Mouse (Mus musculus) olfactory bulb, adult 2 months (tissue): ENCODE results near the gene Ect2l. TPM values are rescaled to one million over a fixed set of nuclear protein-coding genes. Genes with fewer than 3 reads are reported as not detected.

Source experiments
- H3K27ac ChIP-seq: fragments of 200-500 bp; 2 replicates; pipeline ENCODE4 v1.5.1; 2012; ENCODE audit warnings: low read depth, low read length; ENCODE audit not compliant: insufficient read depth
- H3K4me1 ChIP-seq: fragments of 200-500 bp; 2 replicates; pipeline ENCODE4 v1.6.1; 2012; ENCODE audit warnings: low read length; ENCODE audit not compliant: control insufficient read depth, insufficient read depth
- H3K4me3 ChIP-seq: fragments of 200-500 bp; 2 replicates; pipeline ENCODE4 v1.5.1; 2012; ENCODE audit warnings: mild to moderate bottlenecking, low read depth, low read length, moderate library complexity; ENCODE audit not compliant: insufficient read depth
- CTCF ChIP-seq: fragments of 200-500 bp; IDR thresholded peaks from 2 replicates; pipeline ENCODE4 v1.5.1; 2012; ENCODE audit warnings: low read depth, mild to moderate bottlenecking, low read length, moderate library complexity; ENCODE audit not compliant: insufficient read depth
- POLR2A ChIP-seq: fragments of 200-500 bp; IDR thresholded peaks from 2 replicates; pipeline ENCODE4 v1.6.1; 2012; ENCODE audit warnings: mild to moderate bottlenecking, low read depth, low read length, moderate library complexity; ENCODE audit not compliant: insufficient read depth
- WGBS: fragments of 180-500 bp; shearing (Covaris S2); methylation state at CpG from one replicate; pipeline ENCODE4 v1.1.7; 2018; 5-methylcytosine and 5-hydroxymethylcytosine counted together
- polyA plus RNA-seq: library from polyadenylated mRNA; stranded (reverse); fragments of >200 nt; gene quantifications from 2 replicates; pipeline ENCODE4 v1.2.4, GENCODE M21; 2012; ENCODE audit warnings: low replicate concordance; ENCODE audit not compliant: missing spikeins, insufficient read depth, insufficient read length

Gene Ect2l
- polyA plus RNA-seq, 1 experiment = not detected

DNA sequence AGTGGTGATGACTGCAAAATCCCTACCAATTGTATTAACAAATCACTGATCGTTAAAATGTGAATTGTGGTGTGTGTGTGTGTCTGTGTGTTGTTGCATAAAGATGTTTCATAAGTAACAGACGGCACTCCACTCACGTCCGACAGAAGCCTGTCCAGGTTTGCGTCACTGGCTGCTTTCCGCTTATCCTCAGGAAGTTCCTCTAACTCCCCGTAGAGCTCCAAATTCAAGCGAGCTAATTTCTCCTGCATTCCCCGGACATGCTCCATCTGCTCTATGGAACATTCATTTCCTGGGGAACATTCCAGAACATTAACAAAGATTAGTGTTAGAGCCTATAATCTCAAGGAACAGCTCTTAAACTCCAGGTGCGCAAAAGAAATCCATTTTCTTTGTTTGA lies 8.7 kb upstream of the Ect2l start:
- no peak overlapping the region for H3K4me3 ChIP-seq
- 88% methylated on average over 10 of the region's 10 CpGs for WGBS
- H3K4me1 ChIP-seq = peaks cover 3% of the 10 kb centered on the region; the same call in 1 of the 2 replicates
- TF ChIP-seq CTCF (no peak), POLR2A (no peak)
- H3K27ac ChIP-seq = no peak overlapping the region

DNA sequence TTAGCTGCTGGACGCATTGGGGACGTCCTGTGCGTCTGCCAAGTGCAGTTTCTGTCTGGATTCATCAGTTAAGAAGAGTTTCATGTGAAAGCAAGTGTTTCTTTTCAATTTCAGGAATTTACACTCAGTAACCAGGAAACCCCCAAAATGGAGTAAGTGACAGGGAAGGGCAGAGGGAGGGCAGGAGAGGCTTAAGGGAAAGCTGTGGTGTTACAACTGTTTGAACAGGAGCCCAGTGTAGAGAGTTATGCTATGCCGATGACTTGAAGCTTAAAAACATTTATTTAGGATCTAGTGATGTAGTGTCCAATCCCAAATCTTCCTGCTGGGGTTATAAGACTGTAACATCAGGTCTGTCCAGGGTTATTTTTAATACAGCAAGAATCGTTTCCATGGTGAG lies 3.4 kb upstream of the Ect2l start:
- no peak for TF ChIP-seq CTCF
- TF ChIP-seq POLR2A = no peak
- peaks cover 8% of the 10 kb centered on the region for H3K4me1 ChIP-seq
- H3K27ac ChIP-seq = no peak overlapping the region
- no peak overlapping the region for H3K4me3 ChIP-seq
- 71% methylated on average over 5 of the region's 5 CpGs for WGBS

DNA sequence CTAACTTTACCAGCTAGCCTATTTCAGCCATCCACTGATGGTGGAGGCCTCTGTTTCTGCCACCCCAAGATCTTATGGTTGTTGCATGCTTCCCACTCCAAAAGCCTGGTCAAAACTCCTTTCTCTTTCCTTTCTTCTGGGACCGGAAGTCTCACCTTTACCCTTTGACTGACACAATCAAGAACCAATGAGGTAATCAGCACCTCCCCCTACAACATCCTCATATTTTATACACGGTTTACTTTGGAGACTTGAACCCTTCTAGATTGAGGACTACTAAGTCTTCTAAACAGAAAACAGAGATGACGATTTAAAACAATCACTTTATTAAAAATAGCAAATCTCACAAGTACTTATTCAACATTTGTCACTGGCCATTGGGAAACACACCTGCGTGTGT lies 2.7 kb upstream of the Ect2l start:
- Histone ChIP-seq H3K27ac (no peak overlapping the region), H3K4me3 (no peak overlapping the region), H3K4me1 (peaks cover 8% of the 10 kb centered on the region)
- WGBS = 85% methylated on average over 4 of the region's 4 CpGs
- no peak for TF ChIP-seq CTCF
- TF ChIP-seq POLR2A = no peak

DNA sequence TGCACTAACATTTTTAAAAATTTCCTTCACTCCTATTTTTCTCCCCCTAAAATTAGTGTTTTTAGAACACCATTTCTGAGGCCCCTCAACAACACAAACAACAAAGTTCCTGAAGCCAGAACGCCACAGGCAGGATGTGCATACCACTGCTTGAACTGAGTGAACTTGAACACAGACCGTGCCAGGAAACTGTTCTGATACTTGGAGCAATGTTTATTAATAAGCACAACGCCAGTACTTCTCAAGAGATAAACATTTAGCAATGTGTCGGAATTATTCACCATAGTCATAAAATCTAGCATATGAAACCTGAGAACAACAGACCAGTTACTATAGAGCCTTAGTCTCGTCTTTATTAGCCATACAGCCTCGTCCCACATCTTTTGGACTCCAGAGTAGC lies 571 bp downstream of the Ect2l start:
- TF ChIP-seq POLR2A (no peak), CTCF (no peak)
- 76% methylated on average over 6 of the region's 6 CpGs for WGBS
- H3K27ac ChIP-seq = no peak overlapping the region
- peaks cover 8% of the 10 kb centered on the region for H3K4me1 ChIP-seq
- no peak overlapping the region for H3K4me3 ChIP-seq

DNA sequence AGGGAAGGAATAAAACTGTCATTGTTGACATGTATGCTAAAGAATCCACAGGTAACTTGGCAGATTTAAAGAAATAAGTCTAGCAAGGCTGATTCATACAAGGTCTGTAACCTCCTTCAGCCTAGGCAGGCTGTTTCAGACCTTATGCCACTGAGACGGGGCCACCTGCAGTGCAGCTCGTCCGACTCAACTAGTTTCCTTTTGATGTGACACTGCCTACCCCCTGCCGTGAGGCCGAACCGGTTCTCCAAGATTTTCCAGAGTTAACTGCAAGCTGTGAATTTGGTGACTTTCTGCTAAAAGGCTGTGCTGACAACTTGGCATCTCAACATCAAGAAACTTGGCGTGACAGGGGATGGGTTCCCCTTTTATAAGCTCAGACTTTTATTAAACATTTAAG lies 6.6 kb downstream of the Ect2l start:
- Histone ChIP-seq H3K27ac (no peak overlapping the region), H3K4me1 (no peaks in the 10 kb centered on the region), H3K4me3 (no peak overlapping the region)
- WGBS = 50% methylated on average over 7 of the region's 7 CpGs
- no peak for TF ChIP-seq POLR2A
- TF ChIP-seq CTCF = no peak

DNA sequence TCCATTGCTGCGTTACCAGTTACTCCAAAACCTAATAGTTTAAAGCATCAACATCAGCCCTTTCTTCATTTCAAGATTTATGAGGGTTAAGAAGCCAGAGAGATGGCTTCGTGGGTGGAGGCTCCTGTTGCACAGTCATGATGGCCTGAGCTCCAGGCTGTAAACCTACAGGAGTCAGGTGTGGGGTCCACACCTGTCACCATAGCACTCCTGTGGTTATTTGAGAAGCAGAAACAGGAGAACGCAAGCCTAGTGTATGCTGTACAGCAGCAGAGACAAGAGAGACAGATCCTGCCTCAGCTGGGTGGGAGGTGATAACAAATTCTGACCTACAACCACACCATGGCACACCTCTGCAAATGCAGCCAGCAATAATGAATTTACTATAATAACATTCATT lies 8.3 kb downstream of the Ect2l start:
- Histone ChIP-seq H3K4me1 (peaks cover 3% of the 10 kb centered on the region; the same call in 1 of the 2 replicates), H3K4me3 (no peak overlapping the region), H3K27ac (no peak overlapping the region)
- 96% methylated on average over 3 of the region's 3 CpGs for WGBS
- no peak for TF ChIP-seq CTCF
- TF ChIP-seq POLR2A = no peak

DNA sequence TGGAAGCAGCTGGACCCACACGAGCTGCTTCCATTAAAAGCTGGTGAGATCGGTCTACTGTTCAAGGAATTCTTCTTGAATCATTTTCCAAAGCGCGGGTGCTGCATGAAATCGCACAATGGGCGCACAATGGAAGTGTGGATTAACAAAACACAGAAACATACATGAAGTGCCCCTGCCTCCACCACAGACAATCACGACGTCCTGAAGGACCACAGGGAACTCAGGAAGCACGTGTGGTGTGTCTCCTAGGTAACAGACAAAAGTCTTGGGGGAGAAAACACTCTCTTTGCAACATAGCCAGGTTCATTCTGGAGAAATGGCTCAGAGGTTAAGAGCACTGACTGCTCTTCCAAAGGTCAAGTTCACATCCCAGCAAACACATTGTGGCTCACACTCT lies 10.0 kb downstream of the Ect2l start:
- TF ChIP-seq POLR2A (no peak), CTCF (no peak)
- Histone ChIP-seq H3K4me1 (peaks cover 3% of the 10 kb centered on the region; the same call in 1 of the 2 replicates), H3K4me3 (no peak overlapping the region), H3K27ac (no peak overlapping the region)
- WGBS = 65% methylated on average over 9 of the region's 9 CpGs

DNA sequence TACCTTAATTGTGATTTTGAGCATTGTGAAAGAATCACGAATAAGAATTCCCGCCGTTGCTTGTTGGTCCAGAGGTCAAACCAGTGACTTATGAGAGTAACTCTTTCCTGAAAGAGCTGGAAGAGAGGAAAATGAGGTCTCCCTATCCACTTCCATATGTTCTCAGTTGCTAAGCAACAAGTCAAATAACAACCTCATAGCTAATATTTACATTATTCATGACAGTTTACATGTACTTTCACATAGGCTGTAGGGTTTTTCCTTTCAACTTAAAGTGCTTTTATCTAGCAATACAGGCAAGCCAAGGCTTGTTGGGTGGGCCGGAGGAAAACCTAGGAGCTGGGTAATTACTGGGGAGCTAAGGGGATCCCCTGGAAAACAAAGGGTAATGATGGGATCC lies 10.8 kb downstream of the Ect2l start:
- WGBS = 87% methylated on average over 4 of the region's 4 CpGs
- no peak for TF ChIP-seq CTCF
- no peak for TF ChIP-seq POLR2A
- H3K4me1 ChIP-seq = peaks cover 3% of the 10 kb centered on the region; the same call in 1 of the 2 replicates
- no peak overlapping the region for H3K4me3 ChIP-seq
- H3K27ac ChIP-seq = no peak overlapping the region

DNA sequence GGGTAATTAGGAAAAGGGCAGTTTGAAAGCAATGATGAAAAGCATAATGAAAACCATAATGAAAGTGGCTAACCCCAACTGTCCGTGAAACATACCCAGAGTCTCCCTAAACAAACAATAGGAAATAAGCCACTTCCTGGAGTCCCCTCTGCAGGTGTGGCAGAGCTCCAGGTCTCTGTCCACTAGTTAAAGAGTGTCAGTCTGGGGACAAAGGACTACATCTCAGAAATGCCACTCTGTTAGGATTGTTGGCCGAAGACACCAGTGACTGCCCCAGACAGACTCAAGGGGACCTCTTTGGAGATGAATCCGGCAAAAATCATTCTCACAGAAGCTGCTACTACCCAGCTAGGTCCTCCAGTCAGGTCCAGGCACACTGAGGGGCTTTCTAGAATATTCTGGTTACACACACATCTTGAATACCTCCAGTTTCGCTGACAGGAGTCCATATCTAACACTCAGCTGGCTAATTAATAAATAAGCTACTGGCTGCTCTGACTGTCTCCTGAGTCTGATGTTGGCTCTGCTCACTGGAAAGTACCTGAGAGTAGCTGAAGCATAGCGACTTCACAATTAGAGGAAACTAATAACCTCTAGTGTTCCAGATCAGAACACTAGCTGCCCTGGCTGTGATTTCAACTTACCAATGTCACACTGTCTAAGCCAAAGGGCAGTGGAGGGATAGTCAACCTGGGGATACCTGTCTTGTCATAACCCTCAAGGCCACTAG lies 12.2 kb downstream of the Ect2l start:
- 86% methylated on average over 5 of the region's 5 CpGs for WGBS
- TF ChIP-seq POLR2A (no peak), CTCF (no peak)
- H3K27ac ChIP-seq = no peak overlapping the region
- H3K4me3 ChIP-seq = no peak overlapping the region
- H3K4me1 ChIP-seq = peaks cover 3% of the 10 kb centered on the region; the same call in 1 of the 2 replicates
